ENCODE assay signal across 25 mouse cellular contexts in genomic region chr5:135301916-135302315, GRCm38 (mm10). TPM values are rescaled to one million over a fixed set of nuclear protein-coding genes. Genes with fewer than 3 reads are reported as not detected.
"Had no signal": no experiment of that assay in that cellular context is flagged by ENCODE, and none has a peak within 500 bp of the region (broad histone marks: within the 10 kb centered on the region; RNA-seq: fewer than 3 reads in every experiment).

No protein-coding gene starts in this region.

- H3K4me2 ChIP-seq: lung, embryonic 14.5 days; midbrain, embryonic 12.5 days; neural tube, embryonic 13.5 days; neural tube, embryonic 15.5 days had no signal

- H3K4me3 ChIP-seq: midbrain, embryonic 10.5 days; midbrain, embryonic 12.5 days; myocyte; neural tube, embryonic 13.5 days; neural tube, embryonic 15.5 days had no signal

- H3K36me3 ChIP-seq: midbrain, embryonic 10.5 days; midbrain, embryonic 12.5 days; neural tube, embryonic 13.5 days; neural tube, embryonic 15.5 days had no signal

- DNase-seq: lung, postnatal 10 days; lung, postnatal 4 days; retina, postnatal 1 day; right cerebral cortex, adult 18-20 months; right cerebral cortex, postnatal 25 days; right cerebral cortex, postnatal 4 days; spleen, adult 18-20 months; thymus, adult 18-20 months; thymus, postnatal 14 days; thymus, postnatal 36 days had no signal

- H3K27ac ChIP-seq: midbrain, embryonic 10.5 days; midbrain, embryonic 12.5 days; neural tube, embryonic 13.5 days; neural tube, embryonic 15.5 days had no signal

- ATAC-seq: midbrain, embryonic 16.5 days had no signal

- H3K9ac ChIP-seq: lung, embryonic 14.5 days; midbrain, embryonic 12.5 days; neural tube, embryonic 13.5 days; neural tube, embryonic 15.5 days had no signal

- H3K4me1 ChIP-seq: midbrain, embryonic 12.5 days; neural tube, embryonic 13.5 days; neural tube, embryonic 15.5 days had no signal

- H3K27me3 ChIP-seq: midbrain, embryonic 12.5 days; neural tube, embryonic 13.5 days; neural tube, embryonic 15.5 days had no signal

- H3K9me3 ChIP-seq: midbrain, embryonic 10.5 days; midbrain, embryonic 12.5 days; neural tube, embryonic 13.5 days; neural tube, embryonic 15.5 days had no signal

RNA-seq across cellular contexts. Expression of gene Fkbp6, which starts 47.9 kb away (rescaled TPM):
- total RNA-seq: megakaryocyte, adult 5-6 weeks had no signal
- polyA plus RNA-seq: lung, embryonic 14.5 days; lung, embryonic 16.5 days; midbrain, embryonic 10.5 days; midbrain, embryonic 12.5 days; myocyte; neural tube, embryonic 11.5 days; small intestine, adult 2 months; stomach, embryonic 14.5 days had no signal

RNA-seq across cellular contexts. Expression of gene Trim50, which starts 51.2 kb away (rescaled TPM):
- total RNA-seq: megakaryocyte, adult 5-6 weeks; megakaryocyte-erythroid progenitor cell, adult 5-6 weeks had no signal
- polyA plus RNA-seq: lung, embryonic 14.5 days; lung, embryonic 16.5 days; midbrain, embryonic 10.5 days; midbrain, embryonic 12.5 days; midbrain, embryonic 14.5 days; midbrain, embryonic 16.5 days; myocyte; neural tube, embryonic 11.5 days; neural tube, embryonic 13.5 days; neural tube, embryonic 15.5 days; small intestine, adult 2 months; stomach, embryonic 14.5 days; thymus, postnatal 0 days had no signal
